Mouse (Mus musculus) naive thymus-derived CD4-positive, alpha-beta T cell, adult 2 months (primary cell): ENCODE results near the gene Zfp105.

Experiments
- DNase-seq: peaks from one replicate; pipeline ENCODE4 v3.0.0-alpha.2; 2011; ENCODE audit warnings: low read depth

The Zfp105 gene

GRCm38 (mm10) chr9:122922936-122923381 lies at the start of gene Zfp105:
TSS of gene Zfp105 (plus strand) at chr9:122923072.
- no peak for DNase-seq

- DNase-seq, result no peak
These were observed 48.2 kb upstream of the Zfp105 start for GRCm38 (mm10) chr9:122874653-122875052.

- DNase-seq, result no peak
These were observed 47.7 kb upstream of the Zfp105 start for GRCm38 (mm10) chr9:122875145-122875544.

GRCm38 (mm10) chr9:122885385-122885784 lies 37.5 kb upstream of the Zfp105 start, which contains the start of gene Zkscan7:
TSS of gene Zkscan7 (plus strand) at chr9:122885685.
- no peak for DNase-seq

- peak; percentile 86 for DNase-seq
These were observed 36.3 kb upstream of the Zfp105 start for GRCm38 (mm10) chr9:122886372-122887179.

GRCm38 (mm10) chr9:122901047-122901446 lies 21.8 kb upstream of the Zfp105 start:
- no peak for DNase-seq

- no peak for DNase-seq
These were observed 19.9 kb upstream of the Zfp105 start for GRCm38 (mm10) chr9:122902717-122903535.

GRCm38 (mm10) chr9:122922436-122922835 lies 436 bp upstream of the Zfp105 start:
- no peak for DNase-seq

GRCm38 (mm10) chr9:122928915-122929314 lies 6.0 kb downstream of the Zfp105 start:
- DNase-seq, result no peak

- DNase-seq, result peak; percentile 97
These were observed 28.0 kb downstream of the Zfp105 start, which contains the start of the genes 1110059G10Rik and Kif15 for GRCm38 (mm10) chr9:122950643-122951475. TSS of gene 1110059G10Rik (minus strand) at chr9:122951000. TSS of gene Kif15 (plus strand) at chr9:122951046.
